Mouse (Mus musculus) layer of hippocampus, postnatal 36 days (tissue): Measurements from ENCODE around the gene Bmp8a. TPM values are rescaled to one million over a fixed set of nuclear protein-coding genes. Genes with fewer than 3 reads are reported as not detected.
"Not testable (repeated sequence)": the region's sequence is repeated elsewhere in the genome, so short reads cannot be mapped to it uniquely, and the experiment has no call there.

Experiments used
- DNase-seq, 2 experiments: peaks; one replicate each; pipeline ENCODE4 v3.0.0; 2022
- total RNA-seq, 2 experiments: library from RNA; stranded (reverse); gene quantifications; 2 replicates each; pipeline ENCODE4 v1.2.3; 2021

The Bmp8a gene
- total RNA-seq, 2 experiments from 2014 or later: not detected

GRCm38 (mm10) chr4:123328946-123329345 is 14.1 kb downstream of the Bmp8a start:
- no peak for DNase-seq

GRCm38 (mm10) chr4:123327630-123328029 is 15.4 kb downstream of the Bmp8a start:
- no peak for DNase-seq

- DNase-seq: no peak
Observed at GRCm38 (mm10) chr4:123326087-123326486, 17.0 kb downstream of the Bmp8a start.

DNA sequence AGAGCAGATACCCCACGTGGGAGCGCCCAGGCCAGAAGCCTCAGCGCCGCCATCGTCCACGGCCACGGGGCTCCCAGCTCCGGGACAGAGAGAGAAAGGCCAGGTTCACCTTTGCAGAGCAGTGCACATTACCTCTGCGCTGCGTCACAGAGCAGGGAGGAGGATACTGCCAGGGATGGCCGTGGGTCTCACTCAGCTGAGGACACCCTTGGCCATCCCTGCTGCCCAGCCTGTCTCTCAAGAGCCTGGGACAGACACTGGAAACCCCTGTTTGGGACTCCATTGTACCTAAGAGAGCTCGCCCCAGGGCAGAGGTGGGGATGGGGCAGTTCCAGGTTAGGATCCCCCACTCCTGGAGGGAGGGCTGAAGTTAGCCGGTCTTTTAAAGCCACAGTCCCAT is 19.5 kb downstream of the Bmp8a start, which contains the start of gene Oxct2a:
TSS of gene Oxct2a (minus strand) at position 101 of the 400 bp plus-strand sequence.
- DNase-seq: no peak

DNA sequence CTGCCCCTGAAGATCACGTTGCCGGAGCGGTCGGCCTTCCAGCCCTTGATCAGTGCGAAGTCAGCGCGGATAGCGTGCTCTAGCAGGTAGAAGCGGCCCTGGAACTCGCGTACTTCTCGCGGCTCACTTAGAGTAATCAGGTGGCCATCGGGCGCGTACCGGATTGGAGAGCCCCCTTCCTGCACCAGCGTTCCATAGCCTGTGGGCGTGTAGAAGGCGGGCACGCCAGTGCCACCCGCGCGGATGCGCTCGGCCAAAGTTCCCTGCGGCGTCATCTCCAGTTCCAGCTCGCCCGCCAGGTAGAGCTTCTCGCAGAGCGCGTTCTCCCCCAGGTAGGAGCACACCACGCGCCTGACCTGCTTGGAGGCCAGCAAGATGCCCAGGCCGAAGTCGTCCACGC is 20.1 kb downstream of the Bmp8a start:
- not testable (repeated sequence) for DNase-seq

GRCm38 (mm10) chr4:123314497-123314896 is 28.6 kb downstream of the Bmp8a start:
- no peak for DNase-seq

DNA sequence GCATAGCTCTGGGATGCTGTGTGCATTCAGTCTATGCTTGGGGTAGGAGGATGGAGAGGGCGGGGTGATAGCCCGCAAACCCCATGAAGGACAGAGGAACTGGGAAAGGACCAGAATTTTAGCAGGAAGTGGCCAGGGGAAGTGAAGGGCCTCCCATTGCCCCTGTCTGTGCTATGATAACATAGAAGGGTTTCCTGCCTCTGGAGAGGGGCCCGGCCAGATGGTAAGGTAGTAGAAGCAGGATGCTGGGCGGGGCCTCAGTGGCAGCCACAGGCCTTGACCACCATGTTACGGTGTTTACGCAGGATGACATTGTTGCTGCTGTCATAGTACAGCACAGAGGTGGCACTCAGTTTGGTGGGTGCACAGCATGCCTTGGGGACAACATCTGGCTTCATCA is 30.0 kb downstream of the Bmp8a start:
- DNase-seq: no peak

- DNase-seq: no peak
Observed at GRCm38 (mm10) chr4:123311845-123312244, 31.2 kb downstream of the Bmp8a start.

GRCm38 (mm10) chr4:123308292-123308691 is 34.8 kb downstream of the Bmp8a start:
- no peak for DNase-seq

- DNase-seq: no peak
Observed at GRCm38 (mm10) chr4:123306999-123307398, 36.1 kb downstream of the Bmp8a start.

- peak in 1 of 2 experiments; percentile 16 for DNase-seq
Observed at GRCm38 (mm10) chr4:123305789-123306188, 37.3 kb downstream of the Bmp8a start.

- no peak for DNase-seq
Observed at GRCm38 (mm10) chr4:123298980-123299670, 43.9 kb downstream of the Bmp8a start.

- no peak for DNase-seq
Observed at GRCm38 (mm10) chr4:123298226-123298625, 44.8 kb downstream of the Bmp8a start.

- no peak for DNase-seq
Observed at GRCm38 (mm10) chr4:123297195-123297960, 45.7 kb downstream of the Bmp8a start.

- no peak for DNase-seq
Observed at GRCm38 (mm10) chr4:123296148-123296534, 46.9 kb downstream of the Bmp8a start.

DNA sequence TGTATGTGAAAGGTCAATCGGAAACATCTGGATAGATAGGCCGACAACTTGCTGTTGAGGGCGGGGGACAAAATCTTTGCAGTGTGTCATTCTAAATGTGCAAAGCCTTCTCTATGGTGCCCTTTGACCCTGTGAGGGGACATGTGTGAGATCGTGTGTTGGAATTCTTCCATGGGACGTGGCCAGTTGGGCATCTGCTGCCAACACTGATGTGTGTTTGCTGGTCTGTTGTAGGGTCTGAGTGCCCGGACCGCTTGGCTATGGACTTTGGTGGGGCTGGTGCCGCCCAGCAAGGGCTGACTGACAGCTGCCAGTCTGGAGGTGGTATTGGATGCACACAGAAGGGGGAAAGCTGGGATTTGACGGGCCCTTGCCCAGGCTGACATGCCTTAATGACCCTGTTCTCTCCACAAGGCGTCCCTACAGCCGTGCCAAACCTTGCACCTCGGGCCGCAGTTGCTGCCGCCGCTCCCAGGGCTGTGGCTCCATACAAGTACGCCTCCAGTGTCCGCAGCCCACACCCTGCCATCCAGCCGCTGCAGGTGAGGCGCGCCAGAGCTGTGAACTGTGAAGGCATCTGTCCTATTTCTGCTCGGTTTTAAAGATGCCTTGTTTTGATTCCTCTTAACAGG is 47.4 kb downstream of the Bmp8a start:
- DNase-seq: no peak

GRCm38 (mm10) chr4:123295026-123295425 is 48.0 kb downstream of the Bmp8a start:
- not testable (repeated sequence) for DNase-seq

DNA sequence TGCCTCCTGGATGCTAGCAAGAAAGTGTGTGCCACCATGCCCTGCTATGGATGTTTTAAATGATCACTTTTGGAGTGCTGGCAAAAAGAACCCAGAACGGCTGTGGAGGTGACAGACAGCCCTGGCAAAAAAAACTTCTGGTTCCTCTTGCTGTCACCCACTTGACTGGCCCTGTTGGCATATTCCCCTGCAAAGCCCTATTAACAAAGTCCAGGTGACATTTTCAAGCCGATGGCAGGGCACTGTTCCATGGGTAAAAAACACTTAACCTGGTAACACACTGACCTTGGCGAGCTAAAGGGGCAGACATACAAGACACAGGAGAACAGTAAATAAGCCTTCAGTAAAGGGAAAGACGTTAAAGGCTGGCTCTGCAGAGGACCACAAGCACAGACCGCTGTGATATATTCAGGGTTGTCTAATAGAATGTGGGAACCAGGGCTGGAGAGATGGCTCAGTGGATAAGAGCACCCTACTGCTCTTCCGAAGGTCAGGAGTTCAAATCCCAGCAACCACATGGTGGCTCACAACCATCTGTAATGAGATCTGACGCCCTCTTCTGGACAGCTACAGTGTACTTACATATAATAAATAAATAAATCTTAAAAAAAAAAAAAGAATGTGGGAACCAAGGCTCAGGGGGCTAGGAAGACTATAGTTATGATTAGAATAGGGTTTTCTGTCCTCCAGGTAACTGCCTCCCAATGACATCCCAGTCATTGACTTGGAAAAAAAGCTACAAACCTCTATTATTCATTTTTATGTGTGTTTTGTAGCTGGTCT is 49.2 kb downstream of the Bmp8a start:
- DNase-seq: no peak

- DNase-seq: no peak
Observed at GRCm38 (mm10) chr4:123292989-123293388, 50.1 kb downstream of the Bmp8a start.

- DNase-seq: no peak
Observed at GRCm38 (mm10) chr4:123292390-123292789, 50.7 kb downstream of the Bmp8a start.

DNA sequence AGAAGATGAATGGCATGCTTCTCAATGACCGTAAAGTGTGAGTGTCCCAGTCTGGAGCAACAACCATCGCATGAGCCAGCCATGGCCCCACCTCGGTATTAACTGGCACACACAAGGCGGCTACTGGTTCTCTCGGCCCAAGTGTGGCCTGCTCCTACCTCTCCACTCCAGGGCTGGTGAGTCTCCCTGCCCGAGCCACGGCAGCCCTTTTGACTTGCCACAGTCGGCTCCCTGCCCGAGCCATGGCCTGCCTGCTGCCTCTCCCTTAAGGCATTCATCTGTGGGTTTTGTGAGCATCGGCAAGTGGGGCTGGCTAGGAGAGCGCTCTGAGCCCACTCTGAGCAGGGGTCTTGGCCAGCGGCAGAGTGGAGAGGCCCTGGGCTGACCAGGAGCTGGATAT is 54.0 kb downstream of the Bmp8a start:
- no peak for DNase-seq

DNA sequence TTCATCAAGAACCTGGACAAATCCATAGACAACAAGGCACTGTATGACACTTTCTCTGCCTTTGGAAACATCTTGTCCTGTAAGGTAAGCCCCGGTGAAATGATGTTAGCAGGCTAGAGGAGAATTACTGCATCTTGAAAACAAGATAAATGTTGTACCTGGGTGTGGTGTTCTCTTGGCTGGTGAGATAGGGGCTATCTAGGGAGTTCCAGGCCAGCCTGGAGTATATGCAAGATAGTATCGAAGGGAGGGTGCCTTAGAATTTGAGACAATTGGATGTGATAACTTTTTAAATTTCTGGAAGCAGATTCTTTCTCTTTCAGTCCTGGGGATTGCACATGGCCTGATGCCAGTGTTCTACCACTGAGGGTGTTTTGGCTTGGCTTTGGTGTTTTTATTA is 56.3 kb downstream of the Bmp8a start:
- DNase-seq: no peak
